ENCODE assay signal across 9 mouse cellular contexts in the genomic region with DNA sequence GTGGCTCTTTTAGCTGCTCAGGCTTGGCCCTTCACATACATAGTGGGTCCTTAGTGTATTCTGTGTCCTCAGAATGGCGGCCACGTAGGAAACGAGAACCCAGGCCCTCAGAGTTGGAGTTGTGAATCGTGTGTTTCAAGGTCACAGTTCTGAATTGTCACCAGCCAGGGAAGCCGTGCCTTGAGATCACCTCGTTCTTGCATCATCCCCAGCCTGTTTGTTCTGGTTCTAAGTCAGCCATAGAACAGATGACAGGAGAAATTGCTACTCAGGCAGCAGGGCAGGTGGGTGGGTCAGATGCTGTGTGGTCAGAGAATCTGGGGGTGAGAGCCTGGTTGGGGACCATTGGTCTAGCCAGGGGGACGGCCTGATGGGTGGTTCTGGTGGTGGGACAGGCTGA.
DNase-seq lines count a peak whose midpoint lies in the region; ATAC-seq and TF ChIP-seq lines count a peak whose summit lies in the region.
"Had no signal": no experiment of that assay in that cellular context is flagged by ENCODE, and none has a peak within 500 bp of the region (broad histone marks: within the 10 kb centered on the region; RNA-seq: fewer than 3 reads in every experiment).

No protein-coding gene starts in this region.

- peaks cover 86% of the 10 kb centered on the region for H3K4me1 ChIP-seq in heart, embryonic 15.5 days (replicated peaks)
- peaks cover 87% of the 10 kb centered on the region for H3K4me1 ChIP-seq in neural tube, embryonic 12.5 days
- peaks cover 85% of the 10 kb centered on the region for H3K4me1 ChIP-seq in neural tube, embryonic 15.5 days
- H3K4me1 ChIP-seq in hindbrain, embryonic 14.5 days (replicated peaks; ENCODE audit: control insufficient read depth, insufficient read depth, low read length), result peaks cover 76% of the 10 kb centered on the region
- H3K4me1 ChIP-seq in stomach, postnatal 0 days (replicated peaks; ENCODE audit: control insufficient read depth, insufficient read depth), result peaks cover 15% of the 10 kb centered on the region

- H3K4me3 ChIP-seq in heart, embryonic 15.5 days, result no peak overlapping the region
- no peak overlapping the region for H3K4me3 ChIP-seq in neural tube, embryonic 12.5 days
- H3K4me3 ChIP-seq in neural tube, embryonic 15.5 days (replicated peaks), result no peak overlapping the region
- H3K4me3 ChIP-seq in hindbrain, embryonic 14.5 days (replicated peaks; ENCODE audit: low read length), result no peak overlapping the region
- H3K4me3 ChIP-seq in stomach, postnatal 0 days (ENCODE audit: low read depth, low read length), result no peak overlapping the region

- TF ChIP-seq EP300 in stomach, postnatal 0 days (optimal IDR thresholded peaks at IDR 0.05), result no peak

- no peak overlapping the region for H3K9ac ChIP-seq in heart, embryonic 15.5 days
- no peak overlapping the region for H3K9ac ChIP-seq in neural tube, embryonic 12.5 days
- no peak overlapping the region for H3K9ac ChIP-seq in neural tube, embryonic 15.5 days (replicated peaks)
- H3K9ac ChIP-seq in hindbrain, embryonic 14.5 days, result no peak overlapping the region
- H3K9ac ChIP-seq in stomach, postnatal 0 days (ENCODE audit: low read length), result 0 out of 2 replicates have a peak overlapping the region, but pooled peaks have one; percentile 4

- TF ChIP-seq CTCF in stomach, postnatal 0 days (IDR thresholded peaks at IDR 0.05; ENCODE audit: low read depth), result no peak

- no peak for ATAC-seq in heart, embryonic 15.5 days (replicated peaks; ENCODE audit: insufficient number of reproducible peaks, insufficient read depth, low FRiP score, low read depth)
- ATAC-seq in neural tube, embryonic 12.5 days (ENCODE audit: low FRiP score, low read depth), result no peak
- ATAC-seq in neural tube, embryonic 15.5 days (ENCODE audit: low FRiP score), result no peak
- ATAC-seq in hindbrain, embryonic 14.5 days (ENCODE audit: low FRiP score), result no peak
- ATAC-seq in stomach, postnatal 0 days (ENCODE audit: low FRiP score, low TSS enrichment), result no peak
- ATAC-seq: activated CD4-positive, CD25-positive, alpha-beta regulatory T cell, adult 4 months had no signal

- H3K27me3 ChIP-seq in heart, embryonic 15.5 days, result 0 out of 2 replicates have a peak, but pooled peaks cover 4% of the 10 kb centered on the region
- H3K27me3 ChIP-seq in neural tube, embryonic 12.5 days (replicated peaks), result no peaks in the 10 kb centered on the region
- no peaks in the 10 kb centered on the region for H3K27me3 ChIP-seq in neural tube, embryonic 15.5 days (replicated peaks)
- H3K27me3 ChIP-seq in hindbrain, embryonic 14.5 days (ENCODE audit: control insufficient read depth, insufficient read depth, low read length), result no peaks in the 10 kb centered on the region
- no peaks in the 10 kb centered on the region for H3K27me3 ChIP-seq in stomach, postnatal 0 days (ENCODE audit: control insufficient read depth, insufficient read depth, low read length)

- H3K27ac ChIP-seq in heart, embryonic 15.5 days, result peak overlapping the region; percentile 90
- H3K27ac ChIP-seq in neural tube, embryonic 12.5 days, result peak overlapping the region; percentile 4; the same call in 1 of the 2 replicates
- H3K27ac ChIP-seq in neural tube, embryonic 15.5 days (replicated peaks), result no peak overlapping the region
- H3K27ac ChIP-seq in hindbrain, embryonic 14.5 days, result 0 out of 2 replicates have a peak overlapping the region, but pooled peaks have one; percentile 2
- H3K27ac ChIP-seq in stomach, postnatal 0 days (replicated peaks), result peak overlapping the region; percentile 35; the same call in 1 of the 2 replicates

- DNase-seq in heart, adult 18-20 months, result no peak
- no peak for DNase-seq in hindbrain, embryonic 14.5 days (ENCODE audit: low spot score)
- DNase-seq in stomach, postnatal 0 days (ENCODE audit: low spot score), result no peak
- no peak for DNase-seq in ovary, postnatal 10 days (ENCODE audit: low spot score)
- DNase-seq in cerebellum, adult 9-10 months, result no peak

- H3K36me3 ChIP-seq in heart, embryonic 15.5 days, result no peaks in the 10 kb centered on the region
- H3K36me3 ChIP-seq in neural tube, embryonic 12.5 days, result no peaks in the 10 kb centered on the region
- no peaks in the 10 kb centered on the region for H3K36me3 ChIP-seq in neural tube, embryonic 15.5 days
- no peaks in the 10 kb centered on the region for H3K36me3 ChIP-seq in hindbrain, embryonic 14.5 days (replicated peaks; ENCODE audit: control insufficient read depth, insufficient read depth)
- H3K36me3 ChIP-seq in stomach, postnatal 0 days (ENCODE audit: control insufficient read depth, insufficient read depth, low read length), result no peaks in the 10 kb centered on the region

- H3K4me2 ChIP-seq in heart, embryonic 15.5 days, result peak overlapping the region; percentile 18; the same call in 1 of the 2 replicates
- no peak overlapping the region for H3K4me2 ChIP-seq in neural tube, embryonic 12.5 days (replicated peaks)
- H3K4me2 ChIP-seq in neural tube, embryonic 15.5 days, result no peak overlapping the region
- no peak overlapping the region for H3K4me2 ChIP-seq in hindbrain, embryonic 14.5 days (replicated peaks)
- H3K4me2 ChIP-seq in stomach, postnatal 0 days (replicated peaks; ENCODE audit: low read depth), result no peak overlapping the region

- no peaks in the 10 kb centered on the region for H3K9me3 ChIP-seq in heart, embryonic 15.5 days (replicated peaks)
- no peaks in the 10 kb centered on the region for H3K9me3 ChIP-seq in neural tube, embryonic 12.5 days
- no peaks in the 10 kb centered on the region for H3K9me3 ChIP-seq in neural tube, embryonic 15.5 days (replicated peaks)
- H3K9me3 ChIP-seq in hindbrain, embryonic 14.5 days (ENCODE audit: control insufficient read depth, low read length), result no peaks in the 10 kb centered on the region
- H3K9me3 ChIP-seq in stomach, postnatal 0 days (ENCODE audit: control insufficient read depth, low read length), result no peaks in the 10 kb centered on the region

- WGBS in heart, embryonic 15.5 days, result 64% methylated on average over 7 of the region's 7 CpGs
- 86% methylated on average over 7 of the region's 7 CpGs for WGBS in neural tube, embryonic 12.5 days
- 89% methylated on average over 7 of the region's 7 CpGs for WGBS in neural tube, embryonic 15.5 days
- WGBS in hindbrain, embryonic 14.5 days, result 83% methylated on average over 7 of the region's 7 CpGs
- WGBS in stomach, postnatal 0 days, result 83% methylated on average over 7 of the region's 7 CpGs
